Mouse (Mus musculus) CH12.LX (cell line): ENCODE measurements at regions not wholly inside any gene's neighbourhood (a gene's known extent, or its start where the extent isn't known, plus 50 kb on each side); places are given as distances from the start of the nearest gene placed in this dataset.
"Not testable (repeated sequence)": the region's sequence is repeated elsewhere in the genome, so short reads cannot be mapped to it uniquely, and the experiment has no call there.

Experiments
- DNase-seq: peaks from one replicate; pipeline ENCODE4 v3.0.0-alpha.2; 2013; ENCODE audit errors: extremely low read depth
- H3K27ac ChIP-seq: 2 replicates; pipeline ENCODE4 v1.5.1; 2012; ENCODE audit warnings: low read depth, mild to moderate bottlenecking, control low read depth, moderate library complexity; ENCODE audit not compliant: insufficient read depth
- H3K27me3 ChIP-seq: replicated peaks from 2 replicates; pipeline ENCODE3; 2012; ENCODE audit warnings: inconsistent platforms
- H3K36me3 ChIP-seq, 2 experiments: replicated peaks in 1 of 2; 2 replicates each; pipeline versions ENCODE3 to v1.6.1; 2012; ENCODE audit warnings: inconsistent platforms in 1 of 2, low read length in 1 of 2, mild to moderate bottlenecking in 1 of 2, mixed read lengths in 1 of 2, moderate library complexity in 1 of 2; ENCODE audit not compliant: control insufficient read depth in 1 of 2, insufficient read depth in 1 of 2
- H3K4me1 ChIP-seq, 2 experiments: 2 replicates each; pipeline ENCODE4 v1.6.1; 2012; ENCODE audit warnings: inconsistent platforms in 1 of 2, moderate library complexity in 1 of 2; ENCODE audit not compliant: insufficient read depth in 2 of 2, control insufficient read depth in 1 of 2
- H3K4me2 ChIP-seq: 2 replicates; pipeline ENCODE4 v1.6.1; 2012; ENCODE audit warnings: low read depth, mild to moderate bottlenecking, control low read depth; ENCODE audit not compliant: poor library complexity, insufficient read depth, severe bottlenecking
- H3K4me3 ChIP-seq, 3 experiments: fragments of 150-350 bp in 1 of 3; sonication (generic) in 1 of 3; replicated peaks in 1 of 3; 2 replicates each; pipeline versions ENCODE3 to v1.5.1; 2011 to 2012; ENCODE audit warnings: low read depth in 2 of 3, low read length in 2 of 3, mild to moderate bottlenecking in 2 of 3, moderate library complexity in 2 of 3, control low read depth in 1 of 3, improper control_type of control experiment in 1 of 3, inconsistent platforms in 1 of 3, mixed read lengths in 1 of 3; ENCODE audit not compliant: poor library complexity in 1 of 3
- H3K79me2 ChIP-seq: replicated peaks from 2 replicates; pipeline ENCODE4 v1.6.1; 2012; ENCODE audit warnings: mild to moderate bottlenecking, moderate library complexity; ENCODE audit not compliant: control insufficient read depth, poor library complexity, insufficient read depth, severe bottlenecking; ENCODE audit errors: extremely low read depth
- H3K9ac ChIP-seq: 2 replicates; pipeline ENCODE4 v1.6.1; 2012; ENCODE audit warnings: low read depth, mild to moderate bottlenecking, control low read depth, moderate library complexity; ENCODE audit not compliant: insufficient read depth
- H3K9me3 ChIP-seq: replicated peaks from 2 replicates; pipeline ENCODE3; 2012; ENCODE audit warnings: low read length, inconsistent platforms, mixed read lengths
- CHD2 ChIP-seq: IDR thresholded peaks from 2 replicates; pipeline ENCODE4 v1.6.1; 2011; ENCODE audit warnings: low read length, improper control_type of control experiment
- CTCF ChIP-seq, 2 experiments: IDR thresholded peaks in 1 of 2; conservative IDR thresholded peaks in 1 of 2; 2 replicates each; pipeline ENCODE4 v1.5.1; 2011 to 2012; ENCODE audit warnings: low read depth in 2 of 2, low read length in 2 of 2, improper control_type of control experiment in 1 of 2, inconsistent platforms in 1 of 2, mild to moderate bottlenecking in 1 of 2, moderate library complexity in 1 of 2
- ELF1 ChIP-seq: IDR thresholded peaks from 2 replicates; pipeline ENCODE4 v1.6.1; 2014; ENCODE audit warnings: low read depth, mild to moderate bottlenecking, inconsistent platforms, low read length, improper control_type of control experiment
- EP300 ChIP-seq: IDR thresholded peaks from 2 replicates; pipeline ENCODE4 v1.6.1; 2011; ENCODE audit warnings: low read length, improper control_type of control experiment
- GABPA ChIP-seq: IDR thresholded peaks from 2 replicates; pipeline ENCODE4 v1.6.1; 2012; ENCODE audit warnings: low read depth, low read length, improper control_type of control experiment, inconsistent platforms; ENCODE audit not compliant: insufficient replicate concordance
- HCFC1 ChIP-seq: IDR thresholded peaks from 2 replicates; pipeline ENCODE4 v1.6.1; 2012; ENCODE audit warnings: low read depth, mild to moderate bottlenecking, inconsistent platforms, low read length, improper control_type of control experiment
- IRF4 ChIP-seq: IDR thresholded peaks from 2 replicates; pipeline ENCODE4 v1.6.1; 2014; ENCODE audit warnings: low read depth, mild to moderate bottlenecking, inconsistent platforms, low read length, improper control_type of control experiment
- JUND ChIP-seq: conservative IDR thresholded peaks from 2 replicates; pipeline ENCODE4 v1.6.1; 2011; ENCODE audit warnings: low read depth, low read length, improper control_type of control experiment
- KAT2A ChIP-seq: IDR thresholded peaks from 2 replicates; pipeline ENCODE4 v1.6.1; 2012; ENCODE audit warnings: low read length, improper control_type of control experiment, inconsistent platforms; ENCODE audit not compliant: insufficient replicate concordance
- MAFK ChIP-seq: IDR thresholded peaks from 2 replicates; pipeline ENCODE4 v1.6.1; 2011; ENCODE audit warnings: low read length, improper control_type of control experiment; ENCODE audit not compliant: insufficient replicate concordance
- MAX ChIP-seq: IDR thresholded peaks from 2 replicates; pipeline ENCODE4 v1.6.1; 2011; ENCODE audit warnings: low read length, improper control_type of control experiment
- MAZ ChIP-seq: IDR thresholded peaks from 2 replicates; pipeline ENCODE4 v1.6.1; 2012; ENCODE audit warnings: low read depth, mild to moderate bottlenecking, inconsistent platforms, low read length, improper control_type of control experiment, moderate library complexity
- MEF2A ChIP-seq: IDR thresholded peaks from 2 replicates; pipeline ENCODE4 v1.6.1; 2014; ENCODE audit warnings: low read depth, mild to moderate bottlenecking, inconsistent platforms, low read length, improper control_type of control experiment, borderline replicate concordance
- MXI1 ChIP-seq: IDR thresholded peaks from 2 replicates; pipeline ENCODE4 v1.6.1; 2011; ENCODE audit warnings: mild to moderate bottlenecking, low read depth, low read length, improper control_type of control experiment
- MYC ChIP-seq: IDR thresholded peaks from 2 replicates; pipeline ENCODE4 v1.6.1; 2011; ENCODE audit warnings: low read depth, mild to moderate bottlenecking, improper control_type of control experiment, low read length
- NRF1 ChIP-seq: IDR thresholded peaks from 2 replicates; pipeline ENCODE4 v1.6.1; 2014; ENCODE audit warnings: low read depth, mild to moderate bottlenecking, inconsistent platforms, low read length, improper control_type of control experiment, moderate library complexity
- PAX5 ChIP-seq: IDR thresholded peaks from 2 replicates; pipeline ENCODE4 v1.6.1; 2012; ENCODE audit warnings: low read length, inconsistent platforms, mixed read lengths
- POLR2A ChIP-seq: IDR thresholded peaks from 2 replicates; pipeline ENCODE4 v1.6.1; 2011; ENCODE audit warnings: low read depth, mild to moderate bottlenecking, improper control_type of control experiment, low read length
- POLR2AphosphoS2 ChIP-seq: IDR thresholded peaks from 2 replicates; pipeline ENCODE4 v1.6.1; 2011; ENCODE audit warnings: low read depth, low read length, improper control_type of control experiment
- RCOR1 ChIP-seq: conservative IDR thresholded peaks from 2 replicates; pipeline ENCODE4 v1.6.1; 2012; ENCODE audit warnings: low read depth, mild to moderate bottlenecking, inconsistent platforms, low read length, improper control_type of control experiment
- TBP ChIP-seq: conservative IDR thresholded peaks from 2 replicates; pipeline ENCODE4 v1.6.1; 2011; ENCODE audit warnings: low read depth, low read length, improper control_type of control experiment
- TCF12 ChIP-seq: IDR thresholded peaks from 2 replicates; pipeline ENCODE4 v1.6.1; 2014; ENCODE audit warnings: low read depth, mild to moderate bottlenecking, inconsistent platforms, low read length, improper control_type of control experiment
- USF1 ChIP-seq: IDR thresholded peaks from 2 replicates; pipeline ENCODE4 v1.6.1; 2014; ENCODE audit warnings: low read depth, mild to moderate bottlenecking, inconsistent platforms, low read length, improper control_type of control experiment
- ZC3H11A ChIP-seq: IDR thresholded peaks from 2 replicates; pipeline ENCODE4 v1.6.1; 2012; ENCODE audit warnings: low read depth, mild to moderate bottlenecking, inconsistent platforms, low read length, improper control_type of control experiment
- ZKSCAN1 ChIP-seq: IDR thresholded peaks from 2 replicates; pipeline ENCODE4 v1.6.1; 2012; ENCODE audit warnings: low read depth, inconsistent platforms, low read length, improper control_type of control experiment, borderline replicate concordance
- dilution Hi-C: fragments of 300-500 bp; cut with MboI; formaldehyde crosslinking; loops from 2 replicates; pipeline ENCODE4 v1.14.3; 2020; ENCODE audit warnings: low sequenced_read_pairs; ENCODE audit not compliant: extremely low pct_unique_long_range_greater_than_20kb, extremely low pct_ligation_motif_present
- in situ Hi-C: fragments of 300-500 bp; cut with MboI; formaldehyde crosslinking; loops from 3 replicates; pipeline ENCODE4 v1.14.3; 2019; ENCODE audit warnings: low sequenced_read_pairs, low pct_ligation_motif_present, low pct_unique_long_range_greater_than_20kb, mixed read lengths

- DNase-seq: peak; percentile 17
- not testable (repeated sequence) for H3K79me2 ChIP-seq, H3K4me3 ChIP-seq, H3K36me3 ChIP-seq, H3K9me3 ChIP-seq
- H3K4me2 ChIP-seq: 0 out of 2 replicates have a peak overlapping the region, but pooled peaks have one; percentile 15
- in situ Hi-C loops: loop anchor here (10.0 kb wide), 1 partner anchor 125 kb away; no protein-coding TSS in a partner anchor
- TF ChIP-seq MEF2A (0 out of 2 replicates have a peak, but pooled peaks have one; percentile 34), TBP (0 out of 2 replicates have a peak, but pooled peaks have one; percentile 50), EP300 (peak; percentile 53), TCF12 (peak; percentile 42; the same call in 1 of the 2 replicates), CHD2 (peak; percentile 32; the same call in 1 of the 2 replicates), MAZ (peak; percentile 71; the same call in 1 of the 2 replicates), IRF4 (0 out of 2 replicates have a peak, but pooled peaks have one; percentile 6)
- TF ChIP-seq, all 38 proteins: peak for 7; not testable (repeated sequence) for 31
- H3K9ac ChIP-seq, H3K27me3 ChIP-seq, dilution Hi-C loops: not testable (repeated sequence)
- peaks cover 0 to 40% of the 10 kb centered on the region in 2 experiments; a peak in 2 of 4 replicates for H3K4me1 ChIP-seq
- peak overlapping the region; percentile 71; the same call in 1 of the 2 replicates for H3K27ac ChIP-seq
These were observed 395.0 kb downstream of the Mat2b start for GRCm38 (mm10) chr11:40299987-40300386.

GRCm38 (mm10) chr11:40286936-40287335, 408.1 kb downstream of the Mat2b start:
- dilution Hi-C loops: no loop called here
- Histone ChIP-seq H3K9me3 (no peaks in the 10 kb centered on the region), H3K4me2 (no peak overlapping the region), H3K27ac (no peak overlapping the region), H3K27me3 (no peaks in the 10 kb centered on the region), H3K36me3 (no peaks in the 10 kb centered on the region), H3K79me2 (no peaks in the 10 kb centered on the region), H3K4me3 (no peak overlapping the region), H3K4me1 (peaks cover 0 to 4% of the 10 kb centered on the region in 2 experiments; a peak in 2 of 4 replicates), H3K9ac (no peak overlapping the region)
- no peak for TF ChIP-seq POLR2AphosphoS2
- no peak for TF ChIP-seq RCOR1
- no peak for TF ChIP-seq HCFC1
- TF ChIP-seq PAX5: no peak
- in situ Hi-C loops: no loop called here
- DNase-seq: no peak

- H3K4me3 ChIP-seq: no peak overlapping the region
- no peak overlapping the region for H3K4me2 ChIP-seq
- in situ Hi-C loops: no loop called here
- peaks cover 0 to 4% of the 10 kb centered on the region in 2 experiments; a peak in 2 of 4 replicates for H3K4me1 ChIP-seq
- H3K27ac ChIP-seq: no peak overlapping the region
- H3K9ac ChIP-seq: no peak overlapping the region
- no peaks in the 10 kb centered on the region for H3K9me3 ChIP-seq
- DNase-seq: no peak
- dilution Hi-C loops: no loop called here
- H3K36me3 ChIP-seq: no peaks in the 10 kb centered on the region
- TF ChIP-seq GABPA (no peak), ELF1 (no peak), RCOR1 (no peak), MAX (no peak), PAX5 (no peak), POLR2A (no peak), MAFK (no peak), ZC3H11A (no peak), MEF2A (no peak), MAZ (no peak), KAT2A (no peak), NRF1 (no peak), MYC (no peak), ZKSCAN1 (no peak), CTCF (conservative IDR thresholded peaks at IDR 0.05 in 1 of 2, IDR thresholded peaks at IDR 0.05 in 1 of 2; ENCODE audit: low read depth in 2 of 2, low read length in 2 of 2) (no peak), JUND (no peak), MXI1 (no peak), USF1 (no peak)
- H3K79me2 ChIP-seq: no peaks in the 10 kb centered on the region
- H3K27me3 ChIP-seq: no peaks in the 10 kb centered on the region
These were observed 408.6 kb downstream of the Mat2b start for GRCm38 (mm10) chr11:40286391-40286790.
